Mouse (Mus musculus): ENCODE measurements around the gene Telo2. TPM values are rescaled to one million over a fixed set of nuclear protein-coding genes. Genes with fewer than 3 reads are reported as not detected.

Telo2 gene
- polyA plus RNA-seq (2014; fragmentation: Nextera tagmentation; extraction: Ambion mirVana), result 36.7 and 42.3 TPM in 2 replicates

DNA sequence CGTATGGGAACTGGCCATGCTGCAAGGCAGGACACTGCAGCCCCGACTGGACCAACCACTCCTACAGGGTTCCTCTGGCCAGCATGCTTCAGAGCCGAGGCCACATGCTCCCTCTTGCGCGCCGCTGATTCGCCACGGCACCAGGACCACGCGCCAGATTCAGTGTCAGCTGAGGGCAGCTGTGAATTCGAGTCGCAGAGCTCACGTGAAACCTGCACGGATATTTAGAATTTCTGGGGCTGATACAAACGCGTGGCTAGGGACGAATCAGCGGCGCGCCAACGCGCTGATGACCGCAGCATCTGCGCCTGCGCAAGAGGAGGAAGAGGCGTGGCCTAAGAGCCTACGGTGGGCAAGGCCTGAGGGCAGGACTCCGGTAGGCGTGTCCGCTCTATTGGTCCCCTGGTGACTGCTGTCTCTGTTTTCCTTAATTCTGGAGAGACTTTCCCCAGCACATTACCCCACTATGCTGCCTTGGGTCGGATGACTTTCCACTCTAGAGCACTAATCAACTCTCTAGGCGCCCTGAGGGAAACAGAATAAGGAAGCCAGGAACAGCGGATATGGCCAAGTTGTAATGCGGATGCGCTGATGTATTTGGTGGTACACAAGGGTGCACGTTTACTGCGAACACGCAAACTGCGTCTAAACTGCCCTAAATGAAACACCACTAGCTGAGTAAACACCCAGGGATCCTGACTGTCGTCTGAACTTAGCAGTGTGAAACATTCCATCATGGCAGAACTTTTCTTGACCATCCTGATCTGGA lies at the start of gene Telo2:
TSS of gene Telo2 (minus strand) at position 304 of the 769 bp plus-strand sequence.
- Histone ChIP-seq H3K9me3 (ENCODE audit: control insufficient read depth, low read length) (no peaks in the 10 kb centered on the region), H3K27ac (ENCODE audit: low read depth) (peak within 1 kb of the TSS; percentile 97), H3K4me3 (ENCODE audit: low read depth, low read length) (peak within 1 kb of the TSS; percentile 78), H3K9ac (ENCODE audit: low read length) (peak within 1 kb of the TSS; percentile 73), H3K4me1 (replicated peaks; ENCODE audit: control insufficient read depth, insufficient read depth, low read length) (peaks cover 5% of the 10 kb centered on the region), H3K36me3 (ENCODE audit: control insufficient read depth, insufficient read depth, low read length) (peaks cover 26% of the 10 kb centered on the region), H3K27me3 (replicated peaks; ENCODE audit: control insufficient read depth, insufficient read depth, low read length) (no peaks in the 10 kb centered on the region), H3K4me2 (ENCODE audit: low read length) (peak within 1 kb of the TSS; percentile 99)
- 6% methylated on average over 40 of the region's 40 CpGs for WGBS
- peak; percentile 95 for DNase-seq (ENCODE audit: low spot score)
- peak; percentile 92 for ATAC-seq (replicated peaks; ENCODE audit: low FRiP score, low TSS enrichment, low read depth)

DNA sequence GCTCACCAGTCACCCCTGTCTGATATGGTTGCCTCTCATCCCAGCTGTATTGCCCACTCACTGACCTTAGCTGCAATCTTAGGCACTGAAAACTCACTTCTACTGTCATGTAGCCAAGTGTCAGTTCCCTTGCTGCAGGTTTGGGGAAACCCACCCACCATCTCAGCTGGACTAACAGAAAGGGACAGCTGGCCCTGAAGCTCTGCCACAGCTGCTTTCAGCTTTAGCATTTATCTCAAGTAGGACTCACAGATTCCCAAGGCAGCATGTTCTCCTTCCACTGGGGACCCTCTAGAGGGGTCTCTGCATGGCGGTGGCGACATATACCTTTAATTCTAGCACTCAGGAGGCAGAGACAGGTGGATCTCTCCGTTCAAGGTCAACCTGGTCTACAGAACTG lies 49.0 kb upstream of the Telo2 start:
- H3K4me3 ChIP-seq (ENCODE audit: low read depth, low read length), result no peak overlapping the region
- no peaks in the 10 kb centered on the region for H3K27me3 ChIP-seq (replicated peaks; ENCODE audit: control insufficient read depth, insufficient read depth, low read length)
- 87% methylated on average over 3 of the region's 3 CpGs for WGBS
- no peak for ATAC-seq (replicated peaks; ENCODE audit: low FRiP score, low TSS enrichment, low read depth)
- H3K4me1 ChIP-seq (replicated peaks; ENCODE audit: control insufficient read depth, insufficient read depth, low read length), result no peaks in the 10 kb centered on the region
- H3K9me3 ChIP-seq (ENCODE audit: control insufficient read depth, low read length), result no peaks in the 10 kb centered on the region
- peaks cover 15% of the 10 kb centered on the region for H3K36me3 ChIP-seq (ENCODE audit: control insufficient read depth, insufficient read depth, low read length)
- H3K27ac ChIP-seq (ENCODE audit: low read depth), result no peak overlapping the region
- H3K9ac ChIP-seq (ENCODE audit: low read length), result no peak overlapping the region
- H3K4me2 ChIP-seq (ENCODE audit: low read length), result no peak overlapping the region
- no peak for DNase-seq (ENCODE audit: low spot score)

DNA sequence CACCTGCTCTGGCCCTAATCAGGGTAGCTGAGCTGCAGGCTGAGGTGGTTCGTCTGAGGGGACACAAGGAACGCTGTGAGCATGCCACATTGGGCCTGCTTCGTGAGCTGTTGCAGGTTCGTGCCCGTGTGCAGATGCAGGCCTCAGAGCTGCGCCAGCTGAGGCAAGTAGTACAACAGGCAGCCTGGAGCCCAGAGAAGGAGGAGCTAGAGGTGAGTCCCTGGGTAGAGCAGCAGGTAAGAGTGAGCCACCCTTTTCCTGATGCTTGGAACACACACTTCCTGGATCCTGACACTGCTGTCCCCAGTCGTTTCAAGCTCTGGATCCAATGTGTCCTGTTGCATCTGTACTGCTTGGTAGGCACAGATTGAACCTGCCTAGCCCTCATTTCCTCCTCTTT lies 47.6 kb upstream of the Telo2 start:
- 66% methylated on average over 7 of the region's 7 CpGs for WGBS
- no peaks in the 10 kb centered on the region for H3K9me3 ChIP-seq (ENCODE audit: control insufficient read depth, low read length)
- no peaks in the 10 kb centered on the region for H3K27me3 ChIP-seq (replicated peaks; ENCODE audit: control insufficient read depth, insufficient read depth, low read length)
- no peak overlapping the region for H3K4me2 ChIP-seq (ENCODE audit: low read length)
- H3K27ac ChIP-seq (ENCODE audit: low read depth), result no peak overlapping the region
- no peaks in the 10 kb centered on the region for H3K4me1 ChIP-seq (replicated peaks; ENCODE audit: control insufficient read depth, insufficient read depth, low read length)
- peaks cover 25% of the 10 kb centered on the region for H3K36me3 ChIP-seq (ENCODE audit: control insufficient read depth, insufficient read depth, low read length)
- no peak for DNase-seq (ENCODE audit: low spot score)
- ATAC-seq (replicated peaks; ENCODE audit: low FRiP score, low TSS enrichment, low read depth), result no peak
- H3K9ac ChIP-seq (ENCODE audit: low read length), result no peak overlapping the region
- no peak overlapping the region for H3K4me3 ChIP-seq (ENCODE audit: low read depth, low read length)

DNA sequence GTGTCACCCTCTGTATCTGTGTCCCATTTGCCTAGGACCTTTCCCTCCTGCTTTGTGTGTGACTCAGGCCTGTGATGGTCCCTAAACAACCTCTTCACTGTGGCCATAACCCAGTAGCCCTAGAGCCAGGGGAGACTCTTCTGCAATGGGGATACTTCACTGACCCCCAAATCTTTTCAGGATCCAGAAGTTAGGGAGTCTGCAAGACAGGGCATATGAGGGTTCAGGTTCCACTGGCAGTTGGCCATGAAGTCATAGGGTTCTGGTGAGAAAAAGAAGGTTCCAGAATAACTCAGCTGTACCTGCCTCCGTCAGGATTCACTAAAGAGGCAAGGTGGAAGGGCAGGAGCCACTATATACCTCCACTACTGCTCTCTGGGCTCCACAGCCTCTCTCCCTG lies 46.4 kb upstream of the Telo2 start, which contains the start of gene Ccdc154:
TSS of gene Ccdc154 (plus strand) at position 301 of the 400 bp plus-strand sequence.
- peaks cover 34% of the 10 kb centered on the region for H3K36me3 ChIP-seq (ENCODE audit: control insufficient read depth, insufficient read depth, low read length)
- H3K4me2 ChIP-seq (ENCODE audit: low read length), result no peak within 1 kb of the TSS
- no peak within 1 kb of the TSS for H3K4me3 ChIP-seq (ENCODE audit: low read depth, low read length)
- 100% methylated on average over 1 of the region's 1 CpGs for WGBS
- no peaks in the 10 kb centered on the region for H3K9me3 ChIP-seq (ENCODE audit: control insufficient read depth, low read length)
- DNase-seq (ENCODE audit: low spot score) (no peak), ATAC-seq (replicated peaks; ENCODE audit: low FRiP score, low TSS enrichment, low read depth) (no peak)
- H3K27ac ChIP-seq (ENCODE audit: low read depth), result no peak within 1 kb of the TSS
- H3K9ac ChIP-seq (ENCODE audit: low read length), result no peak within 1 kb of the TSS
- H3K4me1 ChIP-seq (replicated peaks; ENCODE audit: control insufficient read depth, insufficient read depth, low read length), result no peaks in the 10 kb centered on the region
- H3K27me3 ChIP-seq (replicated peaks; ENCODE audit: control insufficient read depth, insufficient read depth, low read length), result no peaks in the 10 kb centered on the region

DNA sequence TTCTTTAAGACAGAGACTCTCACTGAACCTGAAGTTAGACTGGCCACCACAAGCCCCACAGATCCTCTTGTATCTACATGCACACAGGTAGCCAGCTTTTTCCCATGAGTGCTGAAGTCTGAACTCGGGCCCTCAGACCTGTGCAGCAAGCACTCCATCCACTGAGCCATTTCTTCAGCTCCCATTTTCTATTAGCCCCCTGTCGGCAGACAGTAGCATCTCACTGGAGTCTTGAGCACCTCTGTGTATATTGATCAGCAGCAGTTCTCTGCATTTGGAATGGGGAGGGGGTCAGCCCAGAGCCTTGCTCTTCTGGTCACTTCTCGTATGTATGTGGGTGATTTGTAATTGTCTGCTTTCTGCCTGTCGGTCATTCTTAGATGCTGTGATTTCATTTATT lies 24.2 kb upstream of the Telo2 start:
- no peak overlapping the region for H3K27ac ChIP-seq (ENCODE audit: low read depth)
- no peak overlapping the region for H3K9ac ChIP-seq (ENCODE audit: low read length)
- H3K27me3 ChIP-seq (replicated peaks; ENCODE audit: control insufficient read depth, insufficient read depth, low read length), result no peaks in the 10 kb centered on the region
- no peak for DNase-seq (ENCODE audit: low spot score)
- no peaks in the 10 kb centered on the region for H3K4me1 ChIP-seq (replicated peaks; ENCODE audit: control insufficient read depth, insufficient read depth, low read length)
- no peak for ATAC-seq (replicated peaks; ENCODE audit: low FRiP score, low TSS enrichment, low read depth)
- no peak overlapping the region for H3K4me3 ChIP-seq (ENCODE audit: low read depth, low read length)
- H3K36me3 ChIP-seq (ENCODE audit: control insufficient read depth, insufficient read depth, low read length), result peaks cover 5% of the 10 kb centered on the region; the same call in 1 of the 2 replicates
- no peak overlapping the region for H3K4me2 ChIP-seq (ENCODE audit: low read length)
- H3K9me3 ChIP-seq (ENCODE audit: control insufficient read depth, low read length), result no peaks in the 10 kb centered on the region
- WGBS, result 64% methylated on average over 4 of the region's 4 CpGs

DNA sequence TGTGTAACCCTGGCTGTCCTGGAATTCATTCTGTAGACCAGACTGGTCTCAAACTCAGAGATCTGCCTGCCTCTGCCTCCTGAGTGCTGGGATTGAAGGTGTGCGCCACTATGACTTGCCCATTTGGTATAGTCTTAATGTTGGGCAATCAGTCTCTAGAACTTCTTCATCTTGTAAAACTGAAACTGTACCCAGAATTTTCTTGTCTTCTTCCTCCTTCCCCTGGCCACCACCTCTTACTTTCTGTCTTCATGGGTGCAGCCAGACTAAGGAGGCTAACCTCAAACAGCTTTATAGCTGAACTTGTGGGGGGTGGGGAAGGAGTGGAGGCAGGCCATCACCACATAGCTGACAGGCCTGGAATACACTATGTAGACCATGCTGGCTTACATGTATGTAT lies 23.0 kb upstream of the Telo2 start:
- H3K9ac ChIP-seq (ENCODE audit: low read length), result no peak overlapping the region
- H3K27ac ChIP-seq (ENCODE audit: low read depth), result no peak overlapping the region
- H3K27me3 ChIP-seq (replicated peaks; ENCODE audit: control insufficient read depth, insufficient read depth, low read length), result no peaks in the 10 kb centered on the region
- no peaks in the 10 kb centered on the region for H3K9me3 ChIP-seq (ENCODE audit: control insufficient read depth, low read length)
- DNase-seq (ENCODE audit: low spot score) (no peak), ATAC-seq (replicated peaks; ENCODE audit: low FRiP score, low TSS enrichment, low read depth) (no peak)
- H3K4me3 ChIP-seq (ENCODE audit: low read depth, low read length), result no peak overlapping the region
- 0 out of 2 replicates have a peak, but pooled peaks cover 1% of the 10 kb centered on the region for H3K36me3 ChIP-seq (ENCODE audit: control insufficient read depth, insufficient read depth, low read length)
- 96% methylated on average over 1 of the region's 1 CpGs for WGBS
- peaks cover 8% of the 10 kb centered on the region for H3K4me1 ChIP-seq (replicated peaks; ENCODE audit: control insufficient read depth, insufficient read depth, low read length)
- no peak overlapping the region for H3K4me2 ChIP-seq (ENCODE audit: low read length)

DNA sequence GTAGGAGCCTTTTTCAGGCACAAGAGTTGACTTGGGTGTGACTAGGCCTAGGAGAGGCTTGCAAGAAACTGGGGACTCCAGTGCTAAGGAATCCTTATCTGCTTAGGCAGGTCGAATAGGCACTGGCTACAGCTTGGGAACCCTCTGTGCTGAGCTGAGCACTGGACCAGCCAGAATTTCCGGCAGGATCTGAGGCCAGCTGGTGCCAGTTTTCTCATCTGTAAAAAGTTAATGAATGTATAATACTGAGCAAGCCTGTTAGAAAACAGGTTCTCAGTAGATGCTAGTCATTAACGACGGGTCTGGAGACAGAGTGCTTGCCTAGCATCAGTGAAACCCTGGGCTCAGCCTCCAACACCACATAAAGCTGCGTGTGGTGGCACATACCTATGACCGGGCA lies 19.9 kb upstream of the Telo2 start:
- DNase-seq (ENCODE audit: low spot score), result no peak
- H3K27me3 ChIP-seq (replicated peaks; ENCODE audit: control insufficient read depth, insufficient read depth, low read length), result no peaks in the 10 kb centered on the region
- H3K9me3 ChIP-seq (ENCODE audit: control insufficient read depth, low read length), result no peaks in the 10 kb centered on the region
- H3K4me2 ChIP-seq (ENCODE audit: low read length), result no peak overlapping the region
- no peaks in the 10 kb centered on the region for H3K36me3 ChIP-seq (ENCODE audit: control insufficient read depth, insufficient read depth, low read length)
- H3K9ac ChIP-seq (ENCODE audit: low read length), result no peak overlapping the region
- WGBS, result 87% methylated on average over 6 of the region's 6 CpGs
- ATAC-seq (replicated peaks; ENCODE audit: low FRiP score, low TSS enrichment, low read depth), result no peak
- no peak overlapping the region for H3K4me3 ChIP-seq (ENCODE audit: low read depth, low read length)
- H3K4me1 ChIP-seq (replicated peaks; ENCODE audit: control insufficient read depth, insufficient read depth, low read length), result peaks cover 9% of the 10 kb centered on the region
- H3K27ac ChIP-seq (ENCODE audit: low read depth), result no peak overlapping the region

DNA sequence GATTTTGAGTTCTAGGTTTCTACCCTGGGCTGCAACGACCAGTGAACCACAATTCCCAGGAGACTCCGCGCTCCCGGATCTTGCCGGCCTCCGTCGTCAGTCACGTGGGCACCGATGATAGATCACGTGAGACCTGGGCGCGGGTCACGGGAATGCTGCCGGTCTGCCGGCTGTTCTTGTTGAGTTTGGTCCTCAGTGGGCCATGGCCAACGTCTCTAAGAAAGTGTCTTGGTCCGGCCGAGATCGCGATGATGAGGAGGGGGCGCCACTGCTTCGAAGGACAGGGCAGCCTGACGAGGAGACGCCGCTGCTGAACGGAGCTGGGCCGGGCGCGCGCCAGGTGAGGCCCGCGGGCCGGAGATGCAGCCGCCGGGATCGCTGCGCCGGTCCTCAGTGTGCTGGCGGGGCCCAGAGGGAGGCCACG lies 17.5 kb upstream of the Telo2 start, which contains the start of gene Clcn7:
TSS of gene Clcn7 (plus strand) at position 117 of the 424 bp plus-strand sequence.
- Histone ChIP-seq H3K4me2 (ENCODE audit: low read length) (peak within 1 kb of the TSS; percentile 87), H3K4me1 (replicated peaks; ENCODE audit: control insufficient read depth, insufficient read depth, low read length) (peaks cover 9% of the 10 kb centered on the region), H3K27me3 (replicated peaks; ENCODE audit: control insufficient read depth, insufficient read depth, low read length) (no peaks in the 10 kb centered on the region), H3K9me3 (ENCODE audit: control insufficient read depth, low read length) (no peaks in the 10 kb centered on the region), H3K36me3 (ENCODE audit: control insufficient read depth, insufficient read depth, low read length) (no peaks in the 10 kb centered on the region), H3K9ac (ENCODE audit: low read length) (peak within 1 kb of the TSS; percentile 73), H3K27ac (ENCODE audit: low read depth) (no peak within 1 kb of the TSS), H3K4me3 (ENCODE audit: low read depth, low read length) (peak within 1 kb of the TSS; percentile 96)
- peak; percentile 92 for DNase-seq (ENCODE audit: low spot score)
- WGBS, result 0% methylated on average over 35 of the region's 40 CpGs
- ATAC-seq (replicated peaks; ENCODE audit: low FRiP score, low TSS enrichment, low read depth), result peak; percentile 97

DNA sequence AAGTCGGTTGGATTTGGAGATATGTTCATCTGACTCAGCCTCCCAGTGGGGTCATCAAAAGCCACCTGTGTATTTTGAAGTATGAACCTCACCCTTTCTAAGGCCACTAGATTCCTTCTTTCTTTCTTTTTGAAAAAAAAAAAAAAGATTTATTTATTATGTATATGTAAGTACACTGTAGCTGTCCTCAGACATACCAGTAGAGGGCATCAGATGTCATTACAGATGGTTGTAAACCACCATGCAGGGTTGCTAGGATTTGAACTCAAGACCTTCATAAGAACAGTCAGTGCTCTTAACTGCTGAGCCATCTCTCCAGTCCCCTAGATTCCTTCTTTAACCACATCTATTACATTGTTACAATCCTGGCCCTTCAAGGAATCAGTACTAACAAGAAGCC lies 14.3 kb upstream of the Telo2 start:
- Histone ChIP-seq H3K9ac (ENCODE audit: low read length) (no peak overlapping the region), H3K4me3 (ENCODE audit: low read depth, low read length) (no peak overlapping the region), H3K9me3 (ENCODE audit: control insufficient read depth, low read length) (no peaks in the 10 kb centered on the region), H3K4me2 (ENCODE audit: low read length) (no peak overlapping the region), H3K36me3 (ENCODE audit: control insufficient read depth, insufficient read depth, low read length) (no peaks in the 10 kb centered on the region), H3K4me1 (replicated peaks; ENCODE audit: control insufficient read depth, insufficient read depth, low read length) (peaks cover 9% of the 10 kb centered on the region), H3K27ac (ENCODE audit: low read depth) (no peak overlapping the region), H3K27me3 (replicated peaks; ENCODE audit: control insufficient read depth, insufficient read depth, low read length) (no peaks in the 10 kb centered on the region)
- ATAC-seq (replicated peaks; ENCODE audit: low FRiP score, low TSS enrichment, low read depth) (no peak), DNase-seq (ENCODE audit: low spot score) (no peak)
- WGBS, result 86% methylated on average over 1 of the region's 1 CpGs

Data from intestine, embryonic 14.5 days (tissue).